Mouse (Mus musculus): ENCODE measurements around the gene Ttc9. TPM values are rescaled to one million over a fixed set of nuclear protein-coding genes. Genes with fewer than 3 reads are reported as not detected.

Ttc9 gene
- total RNA-seq, 1 experiment from 2014 or later = 3.0 TPM

DNA sequence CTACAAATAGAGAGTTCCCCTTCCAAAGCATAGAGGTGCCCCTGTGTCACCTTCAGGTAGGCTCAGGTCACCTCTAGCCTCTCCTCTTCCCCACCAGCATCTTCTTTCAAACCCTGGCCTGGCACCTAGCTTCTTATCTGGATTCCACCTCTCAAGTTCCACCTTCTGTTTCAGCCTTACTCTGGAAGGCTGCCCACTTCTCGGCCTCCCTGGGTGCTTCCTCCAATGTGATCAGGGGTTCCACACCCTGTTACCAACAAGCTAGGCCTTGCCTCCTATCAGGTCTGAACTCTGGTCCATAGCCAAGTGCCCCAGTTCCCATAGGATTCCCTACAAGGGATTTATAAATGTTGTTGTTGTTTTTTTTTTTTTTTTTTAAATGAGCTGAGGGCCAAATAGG lies 26.3 kb downstream of the Ttc9 start:
- DNase-seq = no peak

DNA sequence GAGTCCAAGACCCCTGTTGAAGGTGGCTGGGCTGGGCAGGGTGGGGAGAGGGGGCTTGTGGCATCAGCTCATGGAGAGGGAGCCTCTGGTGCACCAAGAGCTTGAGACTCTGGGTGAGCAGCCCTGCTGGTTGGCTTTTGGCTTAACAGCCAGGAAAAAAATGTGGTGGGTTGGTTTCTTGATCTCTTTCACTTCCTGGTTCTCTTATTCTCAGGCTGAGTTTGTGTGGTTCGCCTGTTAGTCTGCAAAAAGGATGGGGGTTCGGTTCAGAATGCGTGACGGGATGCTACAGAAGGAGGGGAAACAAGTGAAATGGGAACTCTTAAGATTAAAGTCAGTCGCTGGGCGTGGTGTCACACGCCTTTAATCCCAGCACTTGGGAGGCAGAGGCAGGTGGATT lies 27.0 kb downstream of the Ttc9 start:
- no peak for DNase-seq

GRCm38 (mm10) chr12:81662076-81662475 lies 31.0 kb downstream of the Ttc9 start:
- no peak for DNase-seq

DNA sequence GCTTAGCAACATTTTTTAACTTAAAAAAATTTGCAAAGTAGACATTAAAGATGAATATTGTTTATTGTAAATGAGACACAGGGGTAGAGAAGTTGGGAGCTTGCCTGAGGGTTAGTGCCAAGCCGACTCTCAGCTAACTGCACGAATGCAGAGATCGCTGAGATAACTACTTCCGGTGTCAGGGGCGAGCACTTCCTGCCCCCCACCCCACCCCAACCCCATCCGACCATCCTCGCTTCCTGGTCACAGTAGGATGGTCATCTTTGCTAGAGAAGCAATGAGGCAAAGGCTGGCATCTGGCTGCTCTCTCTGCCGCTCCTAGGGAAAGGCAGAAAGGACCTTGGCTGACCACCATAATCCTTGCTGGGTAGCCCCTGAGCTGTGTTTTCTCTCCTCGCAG lies 32.1 kb downstream of the Ttc9 start:
- DNase-seq = no peak

DNA sequence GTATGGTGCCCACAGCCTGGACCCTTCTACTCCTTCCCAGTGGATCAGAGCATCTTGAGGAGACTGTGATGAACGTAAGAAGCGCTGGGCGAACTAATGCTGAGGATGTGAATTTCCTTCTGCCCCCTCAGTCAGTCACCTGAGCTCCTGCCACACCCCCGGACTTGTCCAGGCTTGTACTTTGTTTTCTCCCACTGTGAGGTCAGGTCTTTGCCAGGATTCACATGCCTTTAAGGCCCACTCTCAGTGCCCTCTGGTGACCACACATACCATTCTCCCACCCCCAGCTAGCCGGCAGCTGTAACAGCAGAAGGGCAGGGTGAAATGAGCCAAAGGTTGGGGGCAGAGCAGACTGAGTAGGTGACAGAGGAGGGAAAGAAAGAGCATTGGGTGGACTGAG lies 32.9 kb downstream of the Ttc9 start:
- no peak for DNase-seq

GRCm38 (mm10) chr12:81668406-81668805 lies 37.4 kb downstream of the Ttc9 start:
- no peak for DNase-seq

GRCm38 (mm10) chr12:81675557-81675956 lies 44.5 kb downstream of the Ttc9 start:
- DNase-seq = no peak

DNA sequence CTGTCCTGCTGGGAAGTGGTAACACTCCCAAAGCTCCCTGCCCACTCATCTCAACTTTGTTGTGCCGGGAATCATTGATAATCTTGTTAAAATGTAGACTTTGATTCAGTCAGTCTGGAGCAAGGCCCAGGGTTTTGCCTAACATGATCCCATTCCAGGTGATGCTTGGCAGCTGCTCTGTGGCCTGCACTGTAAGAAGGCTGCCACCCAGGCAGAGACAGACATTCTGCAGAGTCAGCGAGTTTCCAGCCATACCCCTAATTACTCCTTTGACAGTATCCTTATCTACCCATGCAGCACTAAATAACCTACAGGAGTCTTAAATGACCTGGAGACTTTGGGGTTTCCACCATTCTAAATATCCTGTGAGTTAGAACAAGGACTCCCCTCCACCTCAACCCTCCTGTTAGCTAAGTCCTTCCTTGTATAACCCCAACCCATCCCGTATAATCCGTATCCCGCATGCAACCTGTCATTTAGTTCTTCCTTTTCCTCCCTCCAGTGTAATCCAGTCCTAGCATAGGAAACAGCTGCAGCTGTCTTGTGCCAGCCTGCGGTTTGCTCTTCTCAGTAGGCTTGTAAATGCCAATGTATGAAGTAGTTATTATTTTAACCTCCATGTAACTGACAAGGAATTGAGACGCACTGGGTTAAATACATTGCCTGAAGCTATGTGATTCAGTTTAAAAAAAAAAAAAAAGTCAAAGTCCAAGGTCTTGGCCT lies 48.9 kb downstream of the Ttc9 start:
- DNase-seq = no peak

DNA sequence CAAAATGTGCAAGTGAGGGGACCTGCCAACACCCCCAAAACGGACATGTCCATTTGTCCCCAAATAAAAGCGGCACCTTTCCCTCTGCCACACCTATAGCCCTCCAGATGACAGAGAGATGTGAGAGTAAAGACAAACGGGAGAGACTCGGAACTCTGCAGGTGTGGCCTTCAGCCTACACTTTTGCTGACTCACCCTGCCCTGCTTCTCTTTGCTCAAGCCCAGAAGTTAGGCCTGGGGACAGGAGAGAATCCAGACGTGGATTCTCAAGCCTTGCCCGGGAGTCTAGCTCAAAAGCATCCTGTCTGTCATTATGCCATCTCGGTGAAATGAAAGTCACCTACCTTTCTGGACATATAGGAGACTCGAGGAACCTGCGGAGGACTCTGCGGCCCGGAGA lies 52.3 kb downstream of the Ttc9 start:
- DNase-seq = no peak

- no peak for DNase-seq
These were observed 53.0 kb downstream of the Ttc9 start for GRCm38 (mm10) chr12:81684096-81684495.

DNA sequence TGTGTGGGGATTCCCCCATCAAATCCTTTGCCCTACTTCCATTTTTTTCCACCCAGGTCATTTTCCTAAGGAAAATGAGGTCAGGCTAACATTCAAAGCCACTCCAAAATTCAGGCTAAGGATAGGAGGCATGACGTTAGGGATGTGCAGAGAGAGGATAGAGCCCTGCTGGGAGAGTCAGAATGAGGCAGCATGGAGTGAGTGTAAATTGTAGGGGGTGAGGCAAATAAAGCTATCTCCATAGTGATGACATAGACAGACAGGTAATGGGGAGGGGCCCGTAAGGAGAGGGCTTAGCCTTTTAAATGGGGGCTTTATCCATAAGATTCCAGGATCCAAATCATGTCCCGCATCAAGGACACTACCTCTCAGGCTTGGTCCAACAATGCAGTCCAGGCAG lies 54.9 kb downstream of the Ttc9 start:
- DNase-seq = no peak

- DNase-seq = no peak
These were observed 55.5 kb downstream of the Ttc9 start for GRCm38 (mm10) chr12:81686406-81687117.

GRCm38 (mm10) chr12:81687873-81688272 lies 56.8 kb downstream of the Ttc9 start:
- DNase-seq = no peak

DNA sequence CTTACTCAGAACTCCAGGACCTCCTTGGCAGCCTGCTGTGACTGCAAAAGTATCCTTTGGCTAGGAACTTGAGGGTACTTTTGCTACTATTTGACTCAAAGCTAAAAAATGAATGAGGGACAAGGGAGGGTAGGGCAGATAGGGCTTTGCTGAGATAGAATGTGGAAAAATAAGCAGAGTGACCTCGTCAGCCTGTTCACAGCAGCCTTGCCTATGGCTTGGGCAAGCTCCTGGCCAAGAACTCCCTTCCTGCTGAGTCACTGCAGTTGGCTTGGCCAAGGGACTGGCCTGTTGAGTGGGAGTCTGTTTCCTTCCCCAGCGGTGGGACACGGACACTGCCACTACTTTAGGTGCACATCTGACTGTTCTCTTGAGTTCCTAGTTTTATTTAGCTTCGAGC lies 57.5 kb downstream of the Ttc9 start:
- DNase-seq = peak; percentile 54

GRCm38 (mm10) chr12:81689505-81690056 lies 58.5 kb downstream of the Ttc9 start:
- DNase-seq = no peak

GRCm38 (mm10) chr12:81690111-81690510 lies 59.1 kb downstream of the Ttc9 start:
- no peak for DNase-seq

- peak; percentile 41 for DNase-seq
These were observed 59.7 kb downstream of the Ttc9 start for GRCm38 (mm10) chr12:81690751-81691150.

GRCm38 (mm10) chr12:81691177-81691730 lies 60.2 kb downstream of the Ttc9 start:
- peak; percentile 22 for DNase-seq

DNA sequence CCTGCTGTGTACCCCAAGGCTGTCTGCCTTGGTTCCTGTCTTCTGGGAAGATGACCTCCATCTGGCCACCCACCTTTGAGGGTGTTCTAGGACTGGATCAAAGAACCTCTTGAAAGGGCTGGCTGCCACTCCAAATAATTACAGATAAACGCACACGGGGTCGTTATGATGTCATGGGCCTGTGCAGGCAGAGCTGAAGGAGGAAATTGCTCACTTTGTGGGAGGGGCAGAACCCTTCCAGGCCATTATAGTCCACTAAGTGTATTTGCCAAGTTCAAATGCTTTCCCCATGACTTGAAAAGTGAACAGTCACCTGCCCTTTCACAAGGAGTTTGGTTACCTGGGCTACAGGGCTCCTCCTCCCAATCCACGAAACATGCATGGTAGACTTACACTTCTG lies 67.0 kb downstream of the Ttc9 start:
- DNase-seq = no peak

DNA sequence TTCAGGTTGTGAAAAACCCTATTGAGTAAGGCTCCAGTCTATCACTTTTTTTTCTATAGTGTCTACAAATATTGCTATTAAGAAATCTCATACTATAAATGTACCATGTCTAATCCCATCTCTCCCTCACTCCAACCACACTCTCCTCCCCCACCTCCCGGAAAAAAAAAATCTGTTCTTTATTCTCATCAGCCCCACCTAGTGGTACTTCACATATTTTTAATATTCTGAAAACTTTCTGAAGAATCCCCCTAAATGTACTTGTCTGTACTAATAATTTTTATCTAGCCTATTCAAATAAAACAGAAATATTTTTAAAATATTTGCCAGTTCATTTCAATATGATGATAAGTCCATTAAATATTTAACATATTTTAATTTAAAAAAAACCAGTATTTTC lies 71.9 kb downstream of the Ttc9 start:
- DNase-seq = no peak

DNA sequence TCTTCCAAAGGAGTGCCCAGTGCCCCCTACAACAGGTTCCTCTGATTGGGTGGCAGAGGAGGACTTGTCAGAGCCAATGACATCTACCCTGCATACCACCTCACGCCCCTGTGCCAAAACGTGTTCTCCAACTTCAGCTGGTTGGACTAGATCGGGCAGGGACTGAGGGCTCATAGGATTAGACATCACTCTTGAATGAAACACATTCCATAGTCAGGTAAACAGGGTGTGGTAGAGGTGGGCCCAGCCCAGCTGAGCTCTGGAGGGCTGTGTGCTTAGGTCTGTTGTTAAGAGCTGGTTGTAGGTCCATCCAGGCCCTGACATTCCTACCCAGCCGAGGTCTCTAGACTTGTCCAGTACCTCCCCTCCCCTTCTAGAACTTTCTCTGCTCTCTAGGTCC lies 81.6 kb downstream of the Ttc9 start:
- DNase-seq = no peak
